Mouse (Mus musculus) embryonic fibroblast, embryonic 13.5 days (primary cell): ENCODE data around the gene Phb2. TPM values are rescaled to one million over a fixed set of nuclear protein-coding genes. Genes with fewer than 3 reads are reported as not detected.

Experiments
- H3K27ac ChIP-seq: 2 replicates; pipeline ENCODE4 v1.5.1; 2012; ENCODE audit warnings: low read length, control low read depth, inconsistent platforms; ENCODE audit not compliant: insufficient read depth
- H3K4me1 ChIP-seq: 2 replicates; pipeline ENCODE4 v1.6.1; 2011; ENCODE audit warnings: low read length; ENCODE audit not compliant: control insufficient read depth, insufficient read depth
- H3K4me3 ChIP-seq: 2 replicates; pipeline ENCODE4 v1.5.1; 2011; ENCODE audit warnings: mild to moderate bottlenecking, control low read depth, low read length; ENCODE audit not compliant: insufficient read depth
- CTCF ChIP-seq: IDR thresholded peaks from 2 replicates; pipeline ENCODE4 v1.5.1; 2011; ENCODE audit warnings: mild to moderate bottlenecking, control low read depth, low read length, moderate library complexity, borderline replicate concordance; ENCODE audit not compliant: insufficient read depth
- POLR2A ChIP-seq: IDR thresholded peaks from 2 replicates; pipeline ENCODE4 v1.6.1; 2011; ENCODE audit warnings: low read depth, mild to moderate bottlenecking, control low read depth, low read length, moderate library complexity
- polyA plus RNA-seq: library from polyadenylated mRNA; stranded (reverse); fragments of >200 nt; gene quantifications from 2 replicates; pipeline ENCODE4 v1.2.4, GENCODE M21; 2011; ENCODE audit warnings: low read depth; ENCODE audit not compliant: missing spikeins, insufficient read length

The Phb2 gene
- polyA plus RNA-seq, 1 experiment: 249 TPM

DNA sequence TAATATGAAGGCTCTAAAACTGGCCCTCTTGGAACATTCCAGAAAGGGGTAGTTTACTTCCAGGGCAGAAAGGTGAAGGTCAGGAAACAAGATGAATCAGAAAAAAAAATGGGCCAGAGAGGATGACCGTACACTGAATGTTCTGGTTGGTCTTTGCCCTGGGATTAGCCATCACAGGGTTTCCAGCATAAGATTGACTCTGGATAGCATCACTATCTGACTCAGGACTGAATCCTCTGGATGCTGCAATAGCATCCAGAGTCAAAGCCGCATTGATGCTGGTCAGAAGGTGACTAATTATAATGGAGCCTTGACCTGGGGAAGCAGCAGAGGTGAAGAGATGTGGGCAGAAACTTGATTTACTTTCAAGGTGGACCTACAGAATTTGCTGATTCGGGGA lies 23.1 kb upstream of the Phb2 start:
- no peak for TF ChIP-seq POLR2A
- no peak for TF ChIP-seq CTCF
- no peak overlapping the region for H3K4me3 ChIP-seq
- 0 out of 2 replicates have a peak overlapping the region, but pooled peaks have one; percentile 6 for H3K27ac ChIP-seq
- H3K4me1 ChIP-seq: peaks cover 11% of the 10 kb centered on the region

DNA sequence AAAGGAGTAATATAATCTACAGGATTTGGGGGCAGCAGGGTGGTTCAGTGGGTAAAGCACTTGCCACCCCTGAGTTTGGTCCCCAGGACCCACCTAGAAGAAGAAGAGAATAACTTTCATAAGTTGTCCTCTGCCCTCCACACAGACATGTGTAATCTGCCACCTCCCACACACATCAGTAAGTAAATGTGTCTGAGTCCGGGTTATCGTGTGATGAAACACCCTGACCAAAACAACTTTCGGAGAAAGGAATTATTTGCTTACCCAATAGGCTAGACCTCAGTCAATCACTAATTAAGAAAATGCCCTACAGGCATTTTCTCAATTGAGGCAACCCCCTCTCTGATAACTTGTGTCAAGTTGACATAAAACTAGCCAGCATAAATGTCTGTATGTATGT lies 21.6 kb upstream of the Phb2 start:
- TF ChIP-seq CTCF (no peak), POLR2A (no peak)
- H3K27ac ChIP-seq: no peak overlapping the region
- H3K4me1 ChIP-seq: peaks cover 11% of the 10 kb centered on the region
- H3K4me3 ChIP-seq: no peak overlapping the region

DNA sequence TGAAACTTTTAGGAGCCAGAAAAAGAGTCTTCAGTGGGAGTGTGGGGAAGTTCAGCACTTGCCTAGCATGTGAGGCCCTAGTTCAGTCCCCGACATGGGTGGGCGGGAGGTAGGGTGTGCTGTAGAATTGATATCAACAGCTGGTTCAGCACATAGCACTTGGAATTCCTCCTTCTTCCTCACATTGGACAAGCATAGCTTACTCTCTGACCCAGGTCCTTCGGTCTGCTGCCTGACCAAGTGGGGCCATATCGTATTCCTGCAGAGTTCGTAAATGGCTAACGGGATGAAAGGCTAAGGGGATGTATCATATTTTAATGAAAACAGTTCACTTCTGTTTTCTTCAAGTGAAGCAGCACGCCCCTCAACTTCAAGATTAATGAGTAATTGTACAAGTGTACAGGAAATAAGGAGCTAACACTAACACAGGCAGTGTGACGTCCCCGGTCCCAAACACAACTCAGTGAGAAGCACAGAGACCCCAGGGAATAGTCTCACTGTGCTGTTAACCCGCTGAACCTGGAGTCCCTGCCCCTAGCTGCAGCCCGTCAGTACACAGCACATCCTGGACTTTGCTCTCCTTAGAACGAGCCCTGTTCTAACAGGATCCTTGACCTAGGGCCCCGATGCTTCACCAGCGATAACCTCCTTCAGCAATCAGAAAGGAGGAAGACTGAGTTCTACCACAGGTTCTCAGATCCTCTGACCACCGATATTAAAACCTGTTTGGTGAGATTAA lies 18.7 kb upstream of the Phb2 start:
- no peak overlapping the region for H3K4me3 ChIP-seq
- H3K4me1 ChIP-seq: peaks cover 10% of the 10 kb centered on the region
- no peak overlapping the region for H3K27ac ChIP-seq
- TF ChIP-seq CTCF (no peak), POLR2A (no peak)

DNA sequence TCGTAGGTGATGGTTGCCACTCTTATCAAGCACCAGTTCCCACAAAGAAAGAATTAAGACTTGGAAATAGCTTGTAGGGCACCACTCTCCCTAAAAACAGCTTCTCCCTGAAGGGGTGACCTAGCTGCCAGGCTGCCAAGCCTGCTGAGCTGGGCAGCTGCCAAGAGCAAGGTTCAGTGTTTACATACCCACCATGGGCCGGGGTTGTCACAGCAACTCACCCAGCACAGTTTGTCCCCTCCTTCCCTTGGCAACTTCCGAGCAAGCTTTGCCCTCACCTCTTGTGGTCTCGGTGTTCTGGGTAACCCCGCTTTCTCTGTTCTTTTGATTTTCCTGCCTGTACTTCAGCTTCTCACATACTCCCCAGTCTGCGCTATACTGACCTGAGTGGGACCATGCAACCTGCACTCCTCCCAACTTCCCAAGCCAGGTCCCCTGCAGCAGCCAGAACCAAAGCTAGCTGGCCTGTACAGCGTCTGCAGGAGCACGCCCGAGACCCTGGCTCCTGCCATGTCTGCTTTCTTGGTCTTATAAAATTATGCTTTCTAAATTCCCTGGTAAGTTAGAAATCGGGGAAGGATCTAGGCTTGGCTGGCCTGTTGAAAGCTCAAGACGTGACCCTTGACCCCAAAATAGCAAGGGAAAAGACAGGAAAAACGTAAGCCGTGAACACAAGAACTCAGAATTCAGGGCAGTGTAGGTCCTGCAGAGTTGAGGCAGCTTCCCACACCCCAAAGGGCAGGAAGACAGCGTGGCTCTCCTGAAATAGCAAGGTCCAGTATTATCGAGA lies 17.8 kb upstream of the Phb2 start:
- Histone ChIP-seq H3K27ac (no peak overlapping the region), H3K4me3 (no peak overlapping the region), H3K4me1 (0 out of 2 replicates have a peak, but pooled peaks cover 2% of the 10 kb centered on the region)
- no peak for TF ChIP-seq CTCF
- no peak for TF ChIP-seq POLR2A

DNA sequence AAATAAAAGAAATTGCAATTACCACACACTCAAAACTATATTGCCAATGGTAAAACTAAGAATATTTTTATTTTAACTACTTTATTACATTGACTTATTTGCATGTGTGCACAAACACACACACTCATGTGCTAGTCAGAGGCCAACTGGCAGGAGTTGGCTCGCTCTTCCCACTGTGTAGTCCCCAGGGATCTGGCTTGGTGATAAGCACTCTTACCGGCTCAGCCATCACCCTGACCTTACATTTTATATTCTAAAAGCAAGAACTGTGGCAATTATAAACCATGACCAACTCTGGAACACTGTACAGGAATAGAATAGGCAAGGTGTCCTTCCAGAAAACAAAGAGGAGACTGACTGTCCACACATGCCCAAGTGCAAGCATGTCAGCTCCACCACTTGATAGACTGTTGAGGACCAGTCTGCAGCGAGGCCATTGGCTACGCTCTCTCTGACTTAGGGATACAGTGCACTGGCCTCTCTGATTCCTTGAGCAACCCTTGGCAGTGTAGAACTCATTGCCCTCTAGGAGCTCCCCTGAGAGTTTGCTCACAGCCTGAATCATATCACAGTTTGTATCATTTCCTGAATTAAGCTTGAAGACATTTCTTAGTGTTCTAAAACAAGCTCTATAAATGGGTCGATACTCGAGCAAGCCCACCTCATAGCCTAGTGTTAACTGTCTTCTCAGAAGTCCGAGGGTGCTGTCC lies 15.5 kb upstream of the Phb2 start:
- Histone ChIP-seq H3K4me1 (0 out of 2 replicates have a peak, but pooled peaks cover 2% of the 10 kb centered on the region), H3K27ac (peak overlapping the region; percentile 8; the same call in 1 of the 2 replicates), H3K4me3 (no peak overlapping the region)
- TF ChIP-seq POLR2A (no peak), CTCF (no peak)

DNA sequence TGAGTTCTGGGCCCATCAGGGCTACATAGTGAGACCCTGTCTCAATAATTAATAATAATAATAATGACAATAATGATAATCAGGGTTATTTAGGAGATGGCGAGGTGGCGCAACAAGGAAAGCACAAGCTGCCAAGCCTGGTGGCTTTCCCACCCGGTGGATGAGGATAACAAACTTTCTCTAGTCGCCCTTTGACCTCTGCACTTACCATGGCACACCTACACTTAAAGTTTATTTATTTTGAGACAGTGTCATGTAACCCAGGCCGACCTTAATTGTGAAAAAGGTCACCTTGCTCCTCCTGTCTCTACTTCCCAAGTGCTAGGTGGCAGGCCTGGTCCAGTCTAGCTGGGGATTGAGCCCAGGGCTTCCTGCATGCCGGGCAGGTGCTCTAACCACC lies 13.4 kb upstream of the Phb2 start:
- H3K4me3 ChIP-seq: no peak overlapping the region
- TF ChIP-seq POLR2A (no peak), CTCF (no peak)
- H3K27ac ChIP-seq: no peak overlapping the region
- H3K4me1 ChIP-seq: 0 out of 2 replicates have a peak, but pooled peaks cover 2% of the 10 kb centered on the region

DNA sequence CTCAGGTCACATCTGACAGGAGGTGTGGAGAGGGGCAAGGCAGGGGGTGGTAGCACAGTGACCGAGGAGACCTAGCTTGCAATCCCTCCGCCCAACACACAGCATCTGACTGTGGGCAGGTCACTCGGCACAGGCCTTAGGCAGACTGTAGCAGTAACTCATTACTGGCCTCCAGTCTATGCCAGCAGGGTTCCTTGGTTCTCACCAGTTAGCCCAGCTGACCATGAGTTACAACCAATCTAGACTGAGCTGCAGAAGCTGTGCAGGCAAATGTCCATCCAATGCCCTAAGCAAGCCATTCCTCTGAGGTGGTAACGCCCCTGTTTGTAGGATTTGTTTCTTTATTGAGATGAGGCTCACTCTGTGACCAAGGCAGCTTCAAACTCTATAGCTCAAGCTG lies 12.8 kb upstream of the Phb2 start:
- Histone ChIP-seq H3K27ac (no peak overlapping the region; the same call in 1 of the 2 replicates), H3K4me1 (0 out of 2 replicates have a peak, but pooled peaks cover 2% of the 10 kb centered on the region), H3K4me3 (no peak overlapping the region)
- no peak for TF ChIP-seq CTCF
- no peak for TF ChIP-seq POLR2A

DNA sequence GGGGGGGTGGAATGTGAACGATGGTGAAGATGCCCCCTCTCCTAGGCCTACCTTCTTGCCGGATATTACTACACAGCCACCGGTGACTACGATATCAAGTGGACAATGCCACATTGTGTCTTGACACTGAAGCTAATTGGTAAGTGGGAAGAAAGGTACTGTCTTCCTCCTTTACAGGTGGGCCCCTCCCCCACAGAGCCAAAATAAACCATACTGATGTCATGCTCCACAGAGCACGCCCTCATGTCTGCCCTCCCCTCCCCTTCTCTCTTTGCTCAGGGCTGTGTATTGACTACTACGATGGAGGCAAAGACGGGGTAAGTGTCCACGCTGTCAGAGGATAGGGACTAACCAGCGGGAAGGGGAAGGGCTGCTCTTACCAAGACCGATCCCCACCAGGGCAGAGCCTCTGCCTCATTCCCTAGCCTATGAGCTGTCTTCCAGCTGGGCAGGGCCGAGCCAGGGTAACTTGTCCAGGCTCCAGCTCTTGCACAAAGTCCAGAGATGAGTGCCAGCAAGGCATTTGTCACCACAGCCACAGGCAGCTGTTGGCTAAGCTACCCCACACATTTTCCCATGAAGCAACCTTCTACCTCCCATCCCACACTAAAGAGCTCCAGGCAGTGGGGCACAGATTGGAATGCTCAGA lies 12.1 kb upstream of the Phb2 start:
- TF ChIP-seq POLR2A (no peak), CTCF (no peak)
- Histone ChIP-seq H3K27ac (peak overlapping the region; percentile 29), H3K4me3 (no peak overlapping the region), H3K4me1 (0 out of 2 replicates have a peak, but pooled peaks cover 2% of the 10 kb centered on the region)

DNA sequence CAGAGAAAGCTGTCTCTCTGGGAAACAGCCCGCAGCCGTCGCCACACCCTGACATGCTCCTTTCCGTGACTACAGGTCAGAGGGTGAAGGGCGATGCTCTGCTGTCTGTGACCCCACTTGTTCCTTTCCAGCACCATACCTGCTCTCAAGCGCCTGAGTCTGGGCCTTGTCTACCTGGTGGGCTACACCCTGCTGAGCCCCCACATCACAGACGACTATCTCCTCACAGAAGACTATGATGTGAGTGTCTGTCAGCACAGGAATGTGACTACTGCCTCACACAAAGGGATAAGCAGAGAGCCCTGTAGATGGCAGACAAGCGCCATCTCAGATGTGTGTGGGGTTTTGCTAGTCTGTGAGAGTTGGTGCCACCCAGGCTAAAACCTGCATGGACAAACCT lies 10.8 kb upstream of the Phb2 start:
- Histone ChIP-seq H3K4me3 (no peak overlapping the region), H3K27ac (no peak overlapping the region), H3K4me1 (peaks cover 7% of the 10 kb centered on the region; the same call in 1 of the 2 replicates)
- TF ChIP-seq POLR2A: no peak
- no peak for TF ChIP-seq CTCF
